8 mouse cellular contexts compared by ENCODE assay signal in genomic region chr2:127133621-127134461, GRCm38 (mm10). TPM values are rescaled to one million over a fixed set of nuclear protein-coding genes. Genes with fewer than 3 reads are reported as not detected.
A peak's percentile ranks its signal among the peaks of the same experiment; 100 is the strongest.
DNase-seq lines count a peak whose midpoint lies in the region; ATAC-seq lines count a peak whose summit lies in the region.

Gene Ncaph (minus strand): TSS chr2:127133954.

- H3K4me2 ChIP-seq in heart, embryonic 16.5 days (ENCODE audit: low read depth, low read length) = peak within 1 kb of the TSS; percentile 91
- H3K4me2 ChIP-seq in liver, embryonic 15.5 days = peak within 1 kb of the TSS; percentile 76
- peak within 1 kb of the TSS; percentile 76 for H3K4me2 ChIP-seq in neural tube, embryonic 12.5 days (replicated peaks)

- peak within 1 kb of the TSS; percentile 98 for H3K27ac ChIP-seq in forebrain, embryonic 10.5 days
- H3K27ac ChIP-seq in heart, embryonic 16.5 days (ENCODE audit: low read length) = peak within 1 kb of the TSS; percentile 90
- H3K27ac ChIP-seq in liver, embryonic 15.5 days (replicated peaks) = peak within 1 kb of the TSS; percentile 96
- peak within 1 kb of the TSS; percentile 57; the same call in 1 of the 2 replicates for H3K27ac ChIP-seq in neural tube, embryonic 12.5 days

- peaks cover 43% of the 10 kb centered on the region for H3K4me1 ChIP-seq in forebrain, embryonic 10.5 days
- H3K4me1 ChIP-seq in heart, embryonic 16.5 days (ENCODE audit: control insufficient read depth, insufficient read depth, low read length) = peaks cover 46% of the 10 kb centered on the region
- peaks cover 80% of the 10 kb centered on the region for H3K4me1 ChIP-seq in liver, embryonic 15.5 days (replicated peaks)
- H3K4me1 ChIP-seq in neural tube, embryonic 12.5 days = peaks cover 45% of the 10 kb centered on the region

- peak; percentile 86 for DNase-seq in c-Kit-negative CD71-positive TER-119-positive erythroid progenitor cells, embryonic 14.5 days (ENCODE audit: low read depth, low spot score)
- peak; percentile 96 for DNase-seq in forebrain, embryonic 10.5 days (ENCODE audit: extremely low spot score, low spot score)
- peak; percentile 91 to 97 for DNase-seq in kidney, postnatal 36 days
- peak; percentile 47 for DNase-seq in telencephalon, adult 2 months (ENCODE audit: low read depth, low spot score)

- no peaks in the 10 kb centered on the region for H3K9me3 ChIP-seq in forebrain, embryonic 10.5 days
- no peaks in the 10 kb centered on the region for H3K9me3 ChIP-seq in heart, embryonic 16.5 days (replicated peaks; ENCODE audit: control insufficient read depth, low read length)
- no peaks in the 10 kb centered on the region for H3K9me3 ChIP-seq in liver, embryonic 15.5 days (replicated peaks)
- H3K9me3 ChIP-seq in neural tube, embryonic 12.5 days = no peaks in the 10 kb centered on the region

- WGBS in forebrain, embryonic 10.5 days = 1% methylated on average over 57 of the region's 57 CpGs
- WGBS in heart, embryonic 16.5 days = 1% methylated on average over 57 of the region's 57 CpGs
- WGBS in liver, embryonic 15.5 days (ENCODE audit: insufficient replicate concordance) = 1% methylated on average over 57 of the region's 57 CpGs
- WGBS in neural tube, embryonic 12.5 days = 1% methylated on average over 57 of the region's 57 CpGs

- no peaks in the 10 kb centered on the region for H3K27me3 ChIP-seq in forebrain, embryonic 10.5 days (ENCODE audit: poor library complexity, severe bottlenecking)
- no peaks in the 10 kb centered on the region for H3K27me3 ChIP-seq in heart, embryonic 16.5 days (ENCODE audit: control insufficient read depth, insufficient read depth, low read length)
- H3K27me3 ChIP-seq in liver, embryonic 15.5 days = no peaks in the 10 kb centered on the region
- no peaks in the 10 kb centered on the region for H3K27me3 ChIP-seq in neural tube, embryonic 12.5 days (replicated peaks)

- peak; percentile 94 for ATAC-seq in CD4-positive, CD25-positive, alpha-beta regulatory T cell, adult 4 months
- peak; percentile 94 for ATAC-seq in heart, embryonic 16.5 days (replicated peaks; ENCODE audit: extremely low read depth, insufficient read depth, low FRiP score)
- ATAC-seq in liver, embryonic 15.5 days (ENCODE audit: insufficient read depth) = peak; percentile 94
- peak; percentile 90 for ATAC-seq in neural tube, embryonic 12.5 days (ENCODE audit: low FRiP score, low read depth)

- peaks cover 22% of the 10 kb centered on the region for H3K36me3 ChIP-seq in forebrain, embryonic 10.5 days (replicated peaks)
- H3K36me3 ChIP-seq in heart, embryonic 16.5 days (ENCODE audit: control insufficient read depth, insufficient read depth) = no peaks in the 10 kb centered on the region
- H3K36me3 ChIP-seq in liver, embryonic 15.5 days (replicated peaks) = peaks cover 8% of the 10 kb centered on the region; the same call in 1 of the 2 replicates
- H3K36me3 ChIP-seq in neural tube, embryonic 12.5 days = no peaks in the 10 kb centered on the region

- H3K4me3 ChIP-seq in forebrain, embryonic 10.5 days = peak within 1 kb of the TSS; percentile 78
- H3K4me3 ChIP-seq in heart, embryonic 16.5 days (ENCODE audit: low read length) = peak within 1 kb of the TSS; percentile 95
- peak within 1 kb of the TSS; percentile 88 for H3K4me3 ChIP-seq in liver, embryonic 15.5 days (replicated peaks)
- H3K4me3 ChIP-seq in neural tube, embryonic 12.5 days = peak within 1 kb of the TSS; percentile 66

- peak within 1 kb of the TSS; percentile 79 for H3K9ac ChIP-seq in heart, embryonic 16.5 days (ENCODE audit: low read length)
- peak within 1 kb of the TSS; percentile 90 for H3K9ac ChIP-seq in liver, embryonic 15.5 days
- peak within 1 kb of the TSS; percentile 70 for H3K9ac ChIP-seq in neural tube, embryonic 12.5 days

RNA-seq across cellular contexts. Expression of gene Ncaph, which starts in this region (rescaled TPM):
- polyA plus RNA-seq in CD4-positive, CD25-positive, alpha-beta regulatory T cell, adult 4 months (2017; shearing (Covaris generic)) = 10 to 100 TPM in 1 of 2 experiments, 1 to 10 TPM in 1; 5.9 to 15.6 TPM
- polyA plus RNA-seq in forebrain, embryonic 10.5 days (2016; fragmentation: Nextera tagmentation; extraction: Ambion mirVana) = 124 and 126 TPM in 2 replicates
- polyA plus RNA-seq in heart, embryonic 16.5 days (2015; fragmentation: Nextera tagmentation; extraction: Ambion mirVana) = 54.5 and 58.2 TPM in 2 replicates
- polyA plus RNA-seq in liver, embryonic 15.5 days (2015; fragmentation: Nextera tagmentation; extraction: Ambion mirVana) = 54.9 and 57.2 TPM in 2 replicates
- 58.5 and 59.6 TPM in 2 replicates for polyA plus RNA-seq in neural tube, embryonic 12.5 days (2016; fragmentation: Nextera tagmentation; extraction: Ambion mirVana)

Comparison
In these comparisons a context has a peak if more than half of its experiments do, and no peak if none do; other contexts are left out.
1. Peak in every context shown above with its lines: DNase-seq, ATAC-seq, H3K4me3 ChIP-seq and H3K27ac ChIP-seq.